Mouse (Mus musculus) stomach, embryonic 14.5 days (tissue): ENCODE data around the gene Dus3l. TPM values are rescaled to one million over a fixed set of nuclear protein-coding genes. Genes with fewer than 3 reads are reported as not detected.
A peak's percentile ranks its signal among the peaks of the same experiment; 100 is the strongest.

Experiments
- ATAC-seq: fragments of 200-750 bp; cut with Nextera tagmentation; 2 replicates; pipeline ENCODE4 v1.8.0; 2017; ENCODE audit warnings: low read depth, moderate TSS enrichment; ENCODE audit not compliant: insufficient number of reproducible peaks, insufficient read depth, low FRiP score
- H3K27ac ChIP-seq: fragments of 300-500 bp; sonication (generic); 2 replicates; pipeline ENCODE4 v1.5.1; 2014; ENCODE audit warnings: mild to moderate bottlenecking, low read length, moderate library complexity, mixed read lengths
- H3K27me3 ChIP-seq: fragments of 300-500 bp; sonication (generic); 2 replicates; pipeline ENCODE4 v1.6.1; 2014; ENCODE audit warnings: low read length, control low read depth, mixed read lengths; ENCODE audit not compliant: control insufficient read depth, insufficient read depth
- H3K36me3 ChIP-seq: fragments of 300-500 bp; sonication (generic); 2 replicates; pipeline ENCODE4 v1.6.1; 2014; ENCODE audit warnings: mild to moderate bottlenecking, control low read depth, low read length, moderate library complexity, mixed read lengths; ENCODE audit not compliant: control insufficient read depth, insufficient read depth
- H3K4me1 ChIP-seq: fragments of 300-500 bp; sonication (generic); 2 replicates; pipeline ENCODE4 v1.6.1; 2014; ENCODE audit warnings: low read length, control low read depth, mixed read lengths; ENCODE audit not compliant: control insufficient read depth, insufficient read depth
- H3K4me2 ChIP-seq: fragments of 300-500 bp; sonication (generic); replicated peaks from 2 replicates; pipeline ENCODE4 v1.6.1; 2014; ENCODE audit warnings: low read depth, low read length, control low read depth
- H3K4me3 ChIP-seq: fragments of 300-500 bp; sonication (generic); 2 replicates; pipeline ENCODE4 v1.5.1; 2014; ENCODE audit warnings: low read depth, low read length, control low read depth
- H3K9ac ChIP-seq: fragments of 300-500 bp; sonication (generic); replicated peaks from 2 replicates; pipeline ENCODE4 v1.6.1; 2014; ENCODE audit warnings: low read depth, mild to moderate bottlenecking, control low read depth, low read length, moderate library complexity, mixed read lengths
- H3K9me3 ChIP-seq: fragments of 300-500 bp; sonication (generic); 2 replicates; pipeline ENCODE4 v1.6.1; 2016; ENCODE audit warnings: low read depth, low read length, control low read depth; ENCODE audit not compliant: control insufficient read depth
- WGBS: fragments of 180-500 bp; shearing (Covaris S2); extraction: QIAGEN DNeasy Blood & Tissue Kit; methylation state at CpG from one replicate; pipeline ENCODE4 v1.1.7; 2014; 5-methylcytosine and 5-hydroxymethylcytosine counted together
- polyA plus RNA-seq: library from polyadenylated mRNA; unstranded; fragments of >200 nt; fragmentation: Nextera tagmentation; extraction: Ambion mirVana; gene quantifications from 2 replicates; pipeline ENCODE4 v1.2.1, GENCODE M21; 2014

Gene Dus3l
- polyA plus RNA-seq, 1 experiment from 2014 or later: 46.3 TPM

- no peak overlapping the region for H3K4me3 ChIP-seq
- H3K36me3 ChIP-seq: no peaks in the 10 kb centered on the region
- H3K9ac ChIP-seq: no peak overlapping the region
- H3K4me2 ChIP-seq: no peak overlapping the region
- H3K4me1 ChIP-seq: peaks cover 2% of the 10 kb centered on the region; the same call in 1 of the 2 replicates
- H3K27ac ChIP-seq: no peak overlapping the region
- H3K27me3 ChIP-seq: no peaks in the 10 kb centered on the region
- 76% methylated on average over 17 of the region's 17 CpGs for WGBS
- no peaks in the 10 kb centered on the region for H3K9me3 ChIP-seq
- ATAC-seq: no peak
These were observed 23.8 kb upstream of the Dus3l start for GRCm38 (mm10) chr17:56740788-56741160.

- Histone ChIP-seq H3K36me3 (no peaks in the 10 kb centered on the region), H3K9me3 (no peaks in the 10 kb centered on the region), H3K4me1 (peaks cover 2% of the 10 kb centered on the region; the same call in 1 of the 2 replicates), H3K27ac (no peak overlapping the region), H3K4me2 (no peak overlapping the region), H3K4me3 (no peak overlapping the region), H3K27me3 (no peaks in the 10 kb centered on the region), H3K9ac (no peak overlapping the region)
- no peak for ATAC-seq
- WGBS: 37% methylated on average over 5 of the region's 5 CpGs
These were observed 20.4 kb upstream of the Dus3l start for GRCm38 (mm10) chr17:56744173-56744572.

- 0 out of 2 replicates have a peak, but pooled peaks cover 5% of the 10 kb centered on the region for H3K4me1 ChIP-seq
- whole genome bisulfite sequencing: 24% methylated on average over 71 of the region's 71 CpGs
- no peak overlapping the region for H3K27ac ChIP-seq
- no peak overlapping the region; the same call in 1 of the 2 replicates for H3K9ac ChIP-seq
- peak overlapping the region; percentile 16 for H3K4me3 ChIP-seq
- no peaks in the 10 kb centered on the region for H3K36me3 ChIP-seq
- H3K27me3 ChIP-seq: peaks cover 26% of the 10 kb centered on the region
- H3K4me2 ChIP-seq: peak overlapping the region; percentile 34; the same call in 1 of the 2 replicates
- ATAC-seq: peak; percentile 60; the same call in 1 of the 2 replicates
- H3K9me3 ChIP-seq: no peaks in the 10 kb centered on the region
These were observed 13.0 kb upstream of the Dus3l start for GRCm38 (mm10) chr17:56751404-56752072.

DNA sequence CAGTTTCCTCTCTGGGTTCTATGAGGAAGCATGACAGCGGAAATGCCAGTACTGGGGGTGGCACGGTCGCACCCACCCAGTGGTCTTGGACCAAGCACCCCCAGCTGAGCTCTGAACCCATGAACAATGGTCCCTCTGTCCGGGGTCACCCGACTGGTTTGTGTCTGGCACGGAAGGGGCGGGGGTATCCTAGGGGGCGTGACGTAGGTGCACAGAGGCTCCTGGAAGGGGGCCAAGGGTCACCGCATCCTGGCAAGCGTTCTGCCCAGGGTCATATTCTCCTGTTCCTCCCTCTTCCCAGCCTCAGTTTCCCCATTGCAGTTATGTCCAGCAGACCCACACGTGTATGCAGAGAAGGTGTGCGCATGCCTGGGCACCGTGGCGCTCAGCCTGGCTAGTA is 11.1 kb upstream of the Dus3l start:
- no peak for ATAC-seq
- Histone ChIP-seq H3K27ac (no peak overlapping the region), H3K4me2 (no peak overlapping the region), H3K27me3 (peaks cover 26% of the 10 kb centered on the region), H3K4me1 (peaks cover 15% of the 10 kb centered on the region; the same call in 1 of the 2 replicates), H3K9ac (no peak overlapping the region), H3K36me3 (no peaks in the 10 kb centered on the region), H3K4me3 (no peak overlapping the region), H3K9me3 (no peaks in the 10 kb centered on the region)
- WGBS: 20% methylated on average over 15 of the region's 15 CpGs

- no peak overlapping the region for H3K27ac ChIP-seq
- H3K27me3 ChIP-seq: peaks cover 26% of the 10 kb centered on the region
- H3K9me3 ChIP-seq: no peaks in the 10 kb centered on the region
- H3K4me3 ChIP-seq: no peak overlapping the region
- no peak overlapping the region for H3K9ac ChIP-seq
- 15% methylated on average over 36 of the region's 36 CpGs for WGBS
- no peaks in the 10 kb centered on the region for H3K36me3 ChIP-seq
- H3K4me1 ChIP-seq: peaks cover 15% of the 10 kb centered on the region; the same call in 1 of the 2 replicates
- no peak overlapping the region for H3K4me2 ChIP-seq
- no peak for ATAC-seq
These were observed 10.0 kb upstream of the Dus3l start for GRCm38 (mm10) chr17:56754271-56755185.

- Histone ChIP-seq H3K9me3 (no peaks in the 10 kb centered on the region), H3K27ac (no peak overlapping the region), H3K4me3 (peak overlapping the region; percentile 57), H3K36me3 (no peaks in the 10 kb centered on the region), H3K9ac (peak overlapping the region; percentile 57), H3K27me3 (peaks cover 26% of the 10 kb centered on the region), H3K4me1 (peaks cover 15% of the 10 kb centered on the region; the same call in 1 of the 2 replicates), H3K4me2 (peak overlapping the region; percentile 100)
- ATAC-seq: 0 out of 2 replicates have a peak, but pooled peaks have one; percentile 3
- 1% methylated on average over 47 of the region's 51 CpGs for WGBS
These were observed 7.7 kb upstream of the Dus3l start for GRCm38 (mm10) chr17:56756703-56757399.

DNA sequence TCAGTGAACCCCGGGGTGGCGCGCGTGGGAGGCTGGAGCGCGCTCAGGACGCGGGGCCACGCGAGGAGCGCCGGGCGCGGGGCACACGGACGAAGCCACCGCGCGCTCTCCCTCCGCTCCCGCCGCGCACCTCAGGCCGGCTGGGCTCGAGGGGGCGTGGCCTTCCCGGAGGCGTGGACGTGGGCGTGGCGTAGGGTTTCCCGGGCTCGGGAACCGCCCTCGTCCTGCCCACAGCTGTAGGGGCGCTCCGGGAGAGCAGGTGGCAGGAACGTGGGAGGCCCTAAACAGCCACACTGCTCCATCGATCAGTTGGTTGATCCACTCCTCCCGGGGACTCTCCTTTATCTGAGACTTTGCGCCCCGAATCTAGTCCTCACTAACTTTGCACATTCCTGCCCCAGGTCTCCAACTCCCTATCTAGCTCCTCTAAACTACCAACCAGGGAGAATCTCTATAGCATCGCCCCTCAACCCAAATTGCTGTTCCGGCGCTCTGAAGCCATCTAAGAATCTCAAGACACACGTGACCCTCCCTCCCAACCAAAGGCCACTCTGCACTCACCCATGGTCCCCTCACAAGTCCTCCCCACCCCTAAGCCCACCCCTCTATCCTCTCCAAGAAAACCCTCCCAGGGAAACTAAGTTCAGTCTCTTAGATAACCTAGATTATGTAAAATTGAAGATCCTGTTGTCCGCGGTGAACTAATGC is 7.0 kb upstream of the Dus3l start, which contains the start of gene Nrtn:
Nrtn (minus strand) TSS at position 115 of the 708 bp plus-strand sequence.
- peaks cover 23% of the 10 kb centered on the region for H3K27me3 ChIP-seq
- under 1% methylated on average over 42 of the region's 48 CpGs for WGBS

More for the DNA sequence above, 7.0 kb upstream of the Dus3l start, which contains the start of gene Nrtn:
- Histone ChIP-seq H3K4me2 (peak within 1 kb of the TSS; percentile 100), H3K27ac (no peak within 1 kb of the TSS), H3K4me1 (peaks cover 19% of the 10 kb centered on the region; the same call in 1 of the 2 replicates), H3K9ac (peak within 1 kb of the TSS; percentile 57), H3K9me3 (no peaks in the 10 kb centered on the region), H3K36me3 (no peaks in the 10 kb centered on the region), H3K4me3 (peak within 1 kb of the TSS; percentile 57)
- peak; percentile 77 for ATAC-seq
